30 mouse cellular contexts compared by ENCODE assay signal in genomic region chr4:43713652-43714219, GRCm38 (mm10). TPM values are rescaled to one million over a fixed set of nuclear protein-coding genes. Genes with fewer than 3 reads are reported as not detected.
DNase-seq lines count a peak whose midpoint lies in the region; ATAC-seq and TF ChIP-seq lines count a peak whose summit lies in the region.
"Had no signal": no experiment of that assay in that cellular context is flagged by ENCODE, and none has a peak within 500 bp of the region (broad histone marks: within the 10 kb centered on the region; RNA-seq: fewer than 3 reads in every experiment).

No protein-coding gene starts in this region.

- no peak for TF ChIP-seq CTCF in liver, adult 2 months (IDR thresholded peaks at IDR 0.05; ENCODE audit: low read depth, low read length)
- TF ChIP-seq CTCF in brain, embryonic 14.5 days (IDR thresholded peaks at IDR 0.05; ENCODE audit: borderline replicate concordance, extremely low read depth, insufficient read depth, insufficient read length), result no peak

- peak; percentile 78 for DNase-seq in forebrain, embryonic 14.5 days (ENCODE audit: low spot score)
- DNase-seq in liver, adult 2 months (ENCODE audit: extremely low read depth, low read depth, low spot score), result peak; percentile 17
- peak; percentile 79 for DNase-seq in brain, embryonic 14.5 days (ENCODE audit: low read depth)
- no peak for DNase-seq in right cerebral cortex, postnatal 25 days
- DNase-seq: adrenal gland, postnatal 25 days; cerebellum, adult 8-10 months; heart, postnatal 4 days; right cerebral cortex, adult 18-20 months; spleen, adult 18-20 months; thymus, postnatal 14 days had no signal

- no peaks in the 10 kb centered on the region for H3K79me2 ChIP-seq in liver, adult 2 months (ENCODE audit: control insufficient read depth, insufficient read depth, low read length)

- no peak overlapping the region for H3K4me3 ChIP-seq in forebrain, embryonic 14.5 days (ENCODE audit: low read depth, low read length)
- no peak overlapping the region for H3K4me3 ChIP-seq in forebrain, embryonic 13.5 days
- H3K4me3 ChIP-seq in liver, adult 2 months (ENCODE audit: insufficient read depth, low read depth, low read length), result no peak overlapping the region
- no peak overlapping the region for H3K4me3 ChIP-seq in liver, embryonic 12.5 days
- H3K4me3 ChIP-seq in limb, embryonic 15.5 days, result no peak overlapping the region
- H3K4me3 ChIP-seq: embryonic facial prominence, embryonic 15.5 days; forebrain, embryonic 12.5 days; heart, embryonic 13.5 days; lung, embryonic 15.5 days had no signal

- no peaks in the 10 kb centered on the region for H3K4me1 ChIP-seq in forebrain, embryonic 14.5 days (ENCODE audit: control insufficient read depth, insufficient read depth, low read length)
- peaks cover 5% of the 10 kb centered on the region; the same call in 1 of the 2 replicates for H3K4me1 ChIP-seq in forebrain, embryonic 13.5 days
- H3K4me1 ChIP-seq in liver, adult 2 months (ENCODE audit: control insufficient read depth, insufficient read depth, low read length), result no peaks in the 10 kb centered on the region
- H3K4me1 ChIP-seq in liver, embryonic 12.5 days, result no peaks in the 10 kb centered on the region
- peaks cover 7% of the 10 kb centered on the region for H3K4me1 ChIP-seq in limb, embryonic 15.5 days
- H3K4me1 ChIP-seq: forebrain, embryonic 12.5 days had no signal

- WGBS in forebrain, embryonic 14.5 days, result 38% methylated on average over 7 of the region's 7 CpGs
- WGBS in forebrain, embryonic 13.5 days, result 38% methylated on average over 7 of the region's 7 CpGs
- 32% methylated on average over 7 of the region's 7 CpGs for WGBS in liver, adult 2 months
- 37% methylated on average over 7 of the region's 7 CpGs for WGBS in liver, embryonic 12.5 days (ENCODE audit: insufficient replicate concordance)
- WGBS in limb, embryonic 15.5 days, result 32% methylated on average over 7 of the region's 7 CpGs

- no peaks in the 10 kb centered on the region for H3K36me3 ChIP-seq in forebrain, embryonic 14.5 days (ENCODE audit: control insufficient read depth, insufficient read depth, low read length)
- H3K36me3 ChIP-seq in forebrain, embryonic 13.5 days (ENCODE audit: poor library complexity, severe bottlenecking), result no peaks in the 10 kb centered on the region
- no peaks in the 10 kb centered on the region for H3K36me3 ChIP-seq in liver, adult 2 months (ENCODE audit: control insufficient read depth, insufficient read depth, low read length)
- no peaks in the 10 kb centered on the region for H3K36me3 ChIP-seq in liver, embryonic 12.5 days
- H3K36me3 ChIP-seq in limb, embryonic 15.5 days, result no peaks in the 10 kb centered on the region
- H3K36me3 ChIP-seq: embryonic facial prominence, embryonic 15.5 days; forebrain, embryonic 12.5 days; heart, embryonic 13.5 days; lung, embryonic 15.5 days had no signal

- no peak overlapping the region for H3K27ac ChIP-seq in forebrain, embryonic 14.5 days (ENCODE audit: low read depth, low read length)
- H3K27ac ChIP-seq in forebrain, embryonic 13.5 days, result no peak overlapping the region
- H3K27ac ChIP-seq in liver, adult 2 months (replicated peaks; ENCODE audit: insufficient read depth, low read depth, low read length), result no peak overlapping the region
- no peak overlapping the region for H3K27ac ChIP-seq in liver, embryonic 12.5 days
- H3K27ac ChIP-seq in limb, embryonic 15.5 days, result peak overlapping the region; percentile 57
- H3K27ac ChIP-seq: embryonic facial prominence, embryonic 15.5 days; forebrain, embryonic 12.5 days; heart, embryonic 13.5 days; hindbrain, postnatal 0 days; lung, embryonic 15.5 days had no signal

- no peaks in the 10 kb centered on the region for H3K9me3 ChIP-seq in forebrain, embryonic 14.5 days (replicated peaks; ENCODE audit: control insufficient read depth, low read length)
- H3K9me3 ChIP-seq in forebrain, embryonic 13.5 days (replicated peaks), result no peaks in the 10 kb centered on the region
- H3K9me3 ChIP-seq in liver, embryonic 12.5 days (replicated peaks), result no peaks in the 10 kb centered on the region
- no peaks in the 10 kb centered on the region for H3K9me3 ChIP-seq in limb, embryonic 15.5 days
- H3K9me3 ChIP-seq: embryonic facial prominence, embryonic 15.5 days; forebrain, embryonic 12.5 days; heart, embryonic 13.5 days; lung, embryonic 15.5 days had no signal

- H3K27me3 ChIP-seq in forebrain, embryonic 14.5 days (replicated peaks; ENCODE audit: control insufficient read depth, insufficient read depth, low read length), result no peaks in the 10 kb centered on the region
- no peaks in the 10 kb centered on the region for H3K27me3 ChIP-seq in forebrain, embryonic 13.5 days
- peaks cover 5% of the 10 kb centered on the region; the same call in 1 of the 2 replicates for H3K27me3 ChIP-seq in liver, adult 2 months (ENCODE audit: control insufficient read depth, insufficient read depth, low read length)
- peaks cover 42% of the 10 kb centered on the region for H3K27me3 ChIP-seq in liver, embryonic 12.5 days (replicated peaks)
- H3K27me3 ChIP-seq in limb, embryonic 15.5 days, result no peaks in the 10 kb centered on the region
- H3K27me3 ChIP-seq: embryonic facial prominence, embryonic 15.5 days; forebrain, embryonic 12.5 days had no signal

- no peak overlapping the region for H3K9ac ChIP-seq in forebrain, embryonic 14.5 days (ENCODE audit: low read length)
- no peak overlapping the region for H3K9ac ChIP-seq in forebrain, embryonic 13.5 days
- no peak overlapping the region for H3K9ac ChIP-seq in liver, adult 2 months (ENCODE audit: low read depth, low read length)
- H3K9ac ChIP-seq in liver, embryonic 12.5 days, result no peak overlapping the region
- no peak overlapping the region for H3K9ac ChIP-seq in limb, embryonic 15.5 days
- H3K9ac ChIP-seq: embryonic facial prominence, embryonic 15.5 days; forebrain, embryonic 12.5 days; heart, embryonic 13.5 days; lung, embryonic 15.5 days had no signal

- H3K4me2 ChIP-seq in forebrain, embryonic 14.5 days (ENCODE audit: low read length), result no peak overlapping the region
- no peak overlapping the region for H3K4me2 ChIP-seq in forebrain, embryonic 13.5 days
- no peak overlapping the region for H3K4me2 ChIP-seq in liver, embryonic 12.5 days
- no peak overlapping the region for H3K4me2 ChIP-seq in limb, embryonic 15.5 days
- H3K4me2 ChIP-seq: embryonic facial prominence, embryonic 15.5 days; forebrain, embryonic 12.5 days; heart, embryonic 13.5 days; liver, embryonic 11.5 days; lung, embryonic 15.5 days had no signal

- no peak for TF ChIP-seq POLR2A in liver, adult 2 months (IDR thresholded peaks at IDR 0.05; ENCODE audit: extremely low read depth, insufficient read depth, low read length)
- no peak for TF ChIP-seq POLR2A in brain, embryonic 14.5 days (IDR thresholded peaks at IDR 0.05; ENCODE audit: borderline replicate concordance, extremely low read depth, insufficient read depth, insufficient read length, poor library complexity, severe bottlenecking)

- no peak for ATAC-seq in forebrain, embryonic 14.5 days
- no peak for ATAC-seq in forebrain, embryonic 13.5 days
- ATAC-seq in liver, embryonic 12.5 days, result no peak
- no peak for ATAC-seq in limb, embryonic 15.5 days (ENCODE audit: insufficient number of reproducible peaks, low FRiP score, low TSS enrichment, low read depth)
- no peak for ATAC-seq in erythroid progenitor cell, adult 5-6 weeks (replicated peaks; ENCODE audit: low FRiP score, poor library complexity, severe bottlenecking)
- ATAC-seq: activated CD4-positive, CD25-positive, alpha-beta regulatory T cell, adult 4 months; hindbrain, postnatal 0 days; midbrain, embryonic 16.5 days had no signal

RNA-seq across cellular contexts. Expression of gene Olfr71, which starts 3.7 kb away (rescaled TPM):
- not detected in 2 replicates for polyA plus RNA-seq in forebrain, embryonic 14.5 days (2014; fragmentation: Nextera tagmentation; extraction: Ambion mirVana)
- not detected in 2 replicates for polyA plus RNA-seq in forebrain, embryonic 13.5 days (2015; fragmentation: Nextera tagmentation; extraction: Ambion mirVana)
- not detected in 2 replicates for total RNA-seq in liver, adult 2 months (2014; rRNA removed)
- not detected in 2 replicates for polyA plus RNA-seq in liver, adult 2 months (2012; rRNA removed)
- polyA plus RNA-seq in liver, embryonic 12.5 days (2016; fragmentation: Nextera tagmentation; extraction: Ambion mirVana), result not detected in 2 replicates
- not detected in 2 replicates for polyA plus RNA-seq in brain, embryonic 14.5 days (2012; rRNA removed)
- not detected in 2 replicates for polyA plus RNA-seq in limb, embryonic 15.5 days (2015; fragmentation: Nextera tagmentation; extraction: Ambion mirVana)
- not detected in 2 replicates for total RNA-seq in erythroid progenitor cell, adult 5-6 weeks (2015; ENCODE audit: low replicate concordance)
- total RNA-seq in erythroid progenitor cell, adult 5-6 weeks (2017; ENCODE audit: low replicate concordance), result not detected in 2 replicates
- total RNA-seq: adrenal gland, postnatal 25 days; gastrocnemius, adult 18-20 months; heart, postnatal 4 days; hindbrain, postnatal 0 days; layer of hippocampus, postnatal 10 days; left cerebral cortex, postnatal 10 days; megakaryocyte, adult 5-6 weeks had no signal
- polyA plus RNA-seq: cortical plate, adult 2 months; embryonic facial prominence, embryonic 15.5 days; gonadal fat pad, adult 2 months; heart, embryonic 13.5 days; hindbrain, postnatal 0 days; liver, embryonic 11.5 days; lung, embryonic 15.5 days; neural tube, embryonic 11.5 days had no signal

RNA-seq across cellular contexts. Expression of gene Olfr70, which starts 13.1 kb away (rescaled TPM):
- polyA plus RNA-seq in forebrain, embryonic 14.5 days (2014; fragmentation: Nextera tagmentation; extraction: Ambion mirVana), result not detected in 2 replicates
- polyA plus RNA-seq in forebrain, embryonic 13.5 days (2015; fragmentation: Nextera tagmentation; extraction: Ambion mirVana), result not detected in 2 replicates
- not detected in 2 replicates for total RNA-seq in liver, adult 2 months (2014; rRNA removed)
- not detected in 2 replicates for polyA plus RNA-seq in liver, adult 2 months (2012; rRNA removed)
- not detected in 2 replicates for polyA plus RNA-seq in liver, embryonic 12.5 days (2016; fragmentation: Nextera tagmentation; extraction: Ambion mirVana)
- not detected in 2 replicates for polyA plus RNA-seq in brain, embryonic 14.5 days (2012; rRNA removed)
- polyA plus RNA-seq in limb, embryonic 15.5 days (2015; fragmentation: Nextera tagmentation; extraction: Ambion mirVana), result not detected in 2 replicates
- not detected in 2 replicates for total RNA-seq in erythroid progenitor cell, adult 5-6 weeks (2015; ENCODE audit: low replicate concordance)
- total RNA-seq in erythroid progenitor cell, adult 5-6 weeks (2017; ENCODE audit: low replicate concordance), result not detected in 2 replicates
- total RNA-seq: adrenal gland, postnatal 25 days; gastrocnemius, adult 18-20 months; heart, postnatal 4 days; hindbrain, postnatal 0 days; layer of hippocampus, postnatal 10 days; left cerebral cortex, postnatal 10 days; megakaryocyte, adult 5-6 weeks had no signal
- polyA plus RNA-seq: activated CD4-positive, CD25-positive, alpha-beta regulatory T cell, adult 4 months; cortical plate, adult 2 months; embryonic facial prominence, embryonic 15.5 days; forebrain, embryonic 12.5 days; gonadal fat pad, adult 2 months; heart, embryonic 13.5 days; hindbrain, postnatal 0 days; liver, embryonic 11.5 days; lung, embryonic 15.5 days; midbrain, embryonic 16.5 days; neural tube, embryonic 11.5 days; stomach, embryonic 14.5 days had no signal

RNA-seq across cellular contexts. Expression of gene Hrct1, which starts 13.3 kb away (rescaled TPM):
- 0.36 and 0.45 TPM in 2 replicates for polyA plus RNA-seq in forebrain, embryonic 14.5 days (2014; fragmentation: Nextera tagmentation; extraction: Ambion mirVana)
- 0.30 and 0.48 TPM in 2 replicates for polyA plus RNA-seq in forebrain, embryonic 13.5 days (2015; fragmentation: Nextera tagmentation; extraction: Ambion mirVana)
- total RNA-seq in liver, adult 2 months (2014; rRNA removed), result 0.09 and 0.13 TPM in 2 replicates
- polyA plus RNA-seq in liver, adult 2 months (2012; rRNA removed), result 0.07 and 0.21 TPM in 2 replicates
- polyA plus RNA-seq in liver, embryonic 12.5 days (2016; fragmentation: Nextera tagmentation; extraction: Ambion mirVana), result 0.14 and 0.19 TPM in 2 replicates
- 0.38 and 0.53 TPM in 2 replicates for polyA plus RNA-seq in brain, embryonic 14.5 days (2012; rRNA removed)
- 1.6 and 1.7 TPM in 2 replicates for polyA plus RNA-seq in limb, embryonic 15.5 days (2015; fragmentation: Nextera tagmentation; extraction: Ambion mirVana)
- total RNA-seq in erythroid progenitor cell, adult 5-6 weeks (2015; ENCODE audit: low replicate concordance), result not detected in 2 replicates
- not detected in 2 replicates for total RNA-seq in erythroid progenitor cell, adult 5-6 weeks (2017; ENCODE audit: low replicate concordance)
- total RNA-seq: megakaryocyte, adult 5-6 weeks had no signal
- polyA plus RNA-seq: activated CD4-positive, CD25-positive, alpha-beta regulatory T cell, adult 4 months; forebrain, embryonic 12.5 days; neural tube, embryonic 11.5 days had no signal

RNA-seq across cellular contexts. Expression of gene Spaar, which starts 16.1 kb away (rescaled TPM):
- polyA plus RNA-seq in forebrain, embryonic 14.5 days (2014; fragmentation: Nextera tagmentation; extraction: Ambion mirVana), result 0.06 TPM in 1 of 2 replicates, not detected in the other
- not detected in 2 replicates for polyA plus RNA-seq in forebrain, embryonic 13.5 days (2015; fragmentation: Nextera tagmentation; extraction: Ambion mirVana)
- 0.07 and 0.18 TPM in 2 replicates for total RNA-seq in liver, adult 2 months (2014; rRNA removed)
- 0.07 and 0.12 TPM in 2 replicates for polyA plus RNA-seq in liver, adult 2 months (2012; rRNA removed)
- 0.02 TPM in 2 replicates for polyA plus RNA-seq in liver, embryonic 12.5 days (2016; fragmentation: Nextera tagmentation; extraction: Ambion mirVana)
- 0.10 and 0.11 TPM in 2 replicates for polyA plus RNA-seq in brain, embryonic 14.5 days (2012; rRNA removed)
- polyA plus RNA-seq in limb, embryonic 15.5 days (2015; fragmentation: Nextera tagmentation; extraction: Ambion mirVana), result 0.52 and 0.53 TPM in 2 replicates
- not detected in 2 replicates for total RNA-seq in erythroid progenitor cell, adult 5-6 weeks (2015; ENCODE audit: low replicate concordance)
- not detected in 2 replicates for total RNA-seq in erythroid progenitor cell, adult 5-6 weeks (2017; ENCODE audit: low replicate concordance)
- total RNA-seq: megakaryocyte, adult 5-6 weeks had no signal
- polyA plus RNA-seq: forebrain, embryonic 12.5 days; liver, embryonic 11.5 days; neural tube, embryonic 11.5 days had no signal

RNA-seq across cellular contexts. Expression of gene Fam221b, which starts 44.8 kb away (rescaled TPM):
- 2.1 and 2.2 TPM in 2 replicates for polyA plus RNA-seq in forebrain, embryonic 14.5 days (2014; fragmentation: Nextera tagmentation; extraction: Ambion mirVana)
- polyA plus RNA-seq in forebrain, embryonic 13.5 days (2015; fragmentation: Nextera tagmentation; extraction: Ambion mirVana), result 2.1 and 2.9 TPM in 2 replicates
- total RNA-seq in liver, adult 2 months (2014; rRNA removed), result not detected in 2 replicates
- polyA plus RNA-seq in liver, adult 2 months (2012; rRNA removed), result 0.02 TPM in 1 of 2 replicates, not detected in the other
- polyA plus RNA-seq in liver, embryonic 12.5 days (2016; fragmentation: Nextera tagmentation; extraction: Ambion mirVana), result 1.5 and 1.8 TPM in 2 replicates
- 0.23 and 0.34 TPM in 2 replicates for polyA plus RNA-seq in brain, embryonic 14.5 days (2012; rRNA removed)
- polyA plus RNA-seq in limb, embryonic 15.5 days (2015; fragmentation: Nextera tagmentation; extraction: Ambion mirVana), result 2.9 TPM in 2 replicates
- total RNA-seq in erythroid progenitor cell, adult 5-6 weeks (2015; ENCODE audit: low replicate concordance), result not detected in 2 replicates
- total RNA-seq in erythroid progenitor cell, adult 5-6 weeks (2017; ENCODE audit: low replicate concordance), result 1.7 TPM in 1 of 2 replicates, not detected in the other
- total RNA-seq: hindbrain, postnatal 0 days had no signal
